Mouse (Mus musculus): ENCODE results near the gene Morn3. TPM values are rescaled to one million over a fixed set of nuclear protein-coding genes. Genes with fewer than 3 reads are reported as not detected.

The Morn3 gene
- total RNA-seq, 2 experiments from 2014 or later = not detected

DNA sequence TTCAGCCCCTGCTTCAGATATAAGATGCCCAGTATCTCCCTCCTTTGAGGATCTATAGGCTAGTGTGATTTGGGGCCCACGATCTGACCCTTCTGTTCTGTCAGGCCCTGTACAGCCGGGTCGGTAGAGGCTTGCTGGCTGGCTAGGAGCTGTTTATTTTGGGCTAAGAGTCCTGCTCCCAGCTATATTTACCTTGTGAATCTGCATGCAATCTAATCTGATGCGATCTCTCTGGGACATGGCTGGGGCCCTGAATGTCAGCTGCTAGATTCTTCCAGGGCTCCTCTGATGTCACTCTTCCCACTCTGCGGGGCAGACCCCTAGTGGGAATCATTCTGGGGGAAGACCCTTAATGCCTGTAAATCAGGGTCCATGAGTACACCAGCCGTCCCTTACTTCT lies 22.5 kb downstream of the Morn3 start:
- no peak for DNase-seq

DNA sequence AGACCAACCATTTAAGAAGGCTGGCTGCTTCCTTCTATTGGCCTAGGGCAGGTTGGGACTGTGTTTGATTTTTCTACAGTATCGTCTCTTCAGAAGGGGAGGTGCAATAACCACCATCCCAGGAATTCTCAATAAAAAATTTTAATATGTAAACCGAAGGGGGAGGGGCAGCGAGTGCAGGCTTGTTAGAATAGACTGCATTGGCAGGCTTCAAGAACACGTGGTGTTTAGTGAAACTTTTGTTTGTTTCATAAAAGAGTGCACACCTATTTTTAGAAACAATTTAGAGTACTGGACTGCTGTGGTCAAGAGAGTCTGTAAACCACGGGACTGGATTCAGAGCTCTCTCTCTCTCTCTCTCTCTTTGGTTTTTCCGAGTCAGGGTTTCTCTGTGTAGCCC lies 23.8 kb downstream of the Morn3 start:
- DNase-seq = no peak

DNA sequence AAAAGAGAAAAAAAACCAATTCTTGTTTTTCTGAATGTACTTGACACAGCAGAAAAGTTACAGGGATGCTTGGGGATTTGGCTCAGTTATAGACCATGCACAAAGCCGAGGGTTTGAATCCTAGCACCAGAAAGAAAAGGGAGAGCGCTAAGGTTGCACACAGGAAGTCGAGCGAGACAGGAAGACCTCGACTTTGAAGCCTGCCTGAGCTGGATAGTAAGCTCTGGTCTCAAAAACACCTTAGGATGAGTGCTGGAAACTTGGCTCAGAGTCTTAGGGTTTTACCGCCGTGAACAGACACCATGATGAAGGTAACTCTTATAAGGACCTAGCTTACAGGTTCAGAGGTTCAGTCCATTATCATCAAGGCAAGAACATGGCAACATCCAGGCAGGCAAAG lies 25.4 kb downstream of the Morn3 start:
- DNase-seq = no peak

DNA sequence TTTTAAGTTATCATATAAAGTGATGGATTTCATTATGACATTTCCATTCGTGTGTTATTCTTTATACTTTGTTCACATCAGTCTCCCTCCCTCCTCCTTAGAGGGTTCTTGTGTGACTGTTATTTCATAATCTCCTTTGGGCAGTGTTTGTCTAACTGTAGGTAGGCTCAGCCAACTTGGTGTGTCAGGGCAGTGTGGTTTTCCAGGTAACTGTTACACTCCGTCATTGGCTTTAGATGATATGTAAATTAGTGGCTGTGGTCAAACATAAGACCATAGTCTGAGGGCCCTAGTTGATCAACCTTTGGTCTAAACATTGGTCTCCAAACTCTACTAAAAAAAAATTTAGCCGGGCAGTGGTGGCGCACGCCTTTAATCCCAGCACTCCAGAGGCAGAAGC lies 26.4 kb downstream of the Morn3 start:
- no peak for DNase-seq

DNA sequence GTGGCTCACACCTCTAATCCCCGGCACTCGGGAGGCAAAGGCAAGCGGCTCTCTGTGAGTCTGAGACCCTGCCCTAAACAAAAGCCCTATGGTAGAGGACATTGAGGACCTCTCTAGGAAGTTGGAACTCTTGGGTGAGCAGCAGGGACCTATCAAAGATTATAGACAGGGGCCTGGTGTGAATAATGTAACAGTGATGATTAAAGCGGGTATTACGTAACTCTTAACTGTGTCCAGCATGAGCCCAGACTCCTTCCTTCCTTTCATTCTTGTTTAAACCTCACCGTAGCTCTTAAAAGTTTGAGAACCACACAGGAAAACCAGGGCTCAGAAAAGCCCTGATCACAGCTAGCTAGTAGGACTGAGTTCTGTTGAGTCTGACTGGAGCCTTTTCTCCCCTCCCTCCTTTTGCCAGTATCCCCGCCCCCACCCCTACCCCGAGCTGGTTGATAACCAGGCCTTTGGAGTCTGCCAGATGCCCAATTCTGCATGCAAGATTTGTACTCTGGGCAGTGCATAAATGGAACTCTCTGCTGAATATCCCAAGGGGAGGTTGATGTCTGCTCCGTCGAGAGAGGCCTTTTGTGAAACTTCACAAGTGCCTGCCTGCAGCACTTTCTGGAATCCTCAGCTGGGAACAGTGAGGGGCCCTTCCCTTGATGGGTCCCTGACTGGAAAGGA lies 27.3 kb downstream of the Morn3 start:
- DNase-seq = no peak

DNA sequence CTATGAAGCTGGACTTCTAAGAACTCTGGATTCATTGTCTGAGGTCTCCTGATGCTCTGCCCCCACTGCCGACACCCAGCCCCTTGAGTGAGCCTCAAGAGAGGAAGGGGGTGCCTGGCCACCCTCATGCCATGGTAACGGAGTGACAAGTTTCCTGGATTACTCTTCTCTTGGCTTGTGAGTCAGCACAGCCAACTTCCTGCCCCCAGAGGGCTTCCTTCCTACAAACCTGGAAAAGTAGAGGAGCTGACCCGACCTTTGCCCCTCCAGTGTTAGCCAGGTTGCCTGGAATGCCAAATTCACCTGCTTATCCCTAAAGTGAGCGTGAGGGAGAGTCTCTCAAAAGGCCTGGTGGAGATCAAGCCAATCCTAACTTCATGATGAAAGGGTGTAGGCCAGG lies 29.3 kb downstream of the Morn3 start:
- DNase-seq = peak in 1 of 2 experiments; percentile 45

DNA sequence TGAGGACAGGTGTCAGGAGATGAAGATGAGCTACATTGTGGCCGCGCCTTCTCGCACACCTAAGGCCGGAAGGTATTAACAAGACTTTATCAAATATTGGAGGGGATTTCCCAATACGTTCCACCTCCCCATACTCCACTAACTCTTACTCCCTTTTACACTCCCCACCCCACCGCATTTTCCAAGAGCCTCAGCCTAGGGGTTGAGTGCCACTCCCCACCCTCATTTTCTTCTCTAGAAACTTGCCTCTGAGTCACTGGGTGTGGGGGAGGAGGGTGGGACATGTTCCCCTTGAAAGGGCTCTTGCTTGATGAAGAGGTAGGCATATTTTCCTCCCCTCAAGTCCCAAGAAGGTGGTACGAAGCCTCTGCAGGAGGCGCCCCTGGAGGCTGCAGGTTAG lies 30.9 kb downstream of the Morn3 start:
- DNase-seq = no peak

DNA sequence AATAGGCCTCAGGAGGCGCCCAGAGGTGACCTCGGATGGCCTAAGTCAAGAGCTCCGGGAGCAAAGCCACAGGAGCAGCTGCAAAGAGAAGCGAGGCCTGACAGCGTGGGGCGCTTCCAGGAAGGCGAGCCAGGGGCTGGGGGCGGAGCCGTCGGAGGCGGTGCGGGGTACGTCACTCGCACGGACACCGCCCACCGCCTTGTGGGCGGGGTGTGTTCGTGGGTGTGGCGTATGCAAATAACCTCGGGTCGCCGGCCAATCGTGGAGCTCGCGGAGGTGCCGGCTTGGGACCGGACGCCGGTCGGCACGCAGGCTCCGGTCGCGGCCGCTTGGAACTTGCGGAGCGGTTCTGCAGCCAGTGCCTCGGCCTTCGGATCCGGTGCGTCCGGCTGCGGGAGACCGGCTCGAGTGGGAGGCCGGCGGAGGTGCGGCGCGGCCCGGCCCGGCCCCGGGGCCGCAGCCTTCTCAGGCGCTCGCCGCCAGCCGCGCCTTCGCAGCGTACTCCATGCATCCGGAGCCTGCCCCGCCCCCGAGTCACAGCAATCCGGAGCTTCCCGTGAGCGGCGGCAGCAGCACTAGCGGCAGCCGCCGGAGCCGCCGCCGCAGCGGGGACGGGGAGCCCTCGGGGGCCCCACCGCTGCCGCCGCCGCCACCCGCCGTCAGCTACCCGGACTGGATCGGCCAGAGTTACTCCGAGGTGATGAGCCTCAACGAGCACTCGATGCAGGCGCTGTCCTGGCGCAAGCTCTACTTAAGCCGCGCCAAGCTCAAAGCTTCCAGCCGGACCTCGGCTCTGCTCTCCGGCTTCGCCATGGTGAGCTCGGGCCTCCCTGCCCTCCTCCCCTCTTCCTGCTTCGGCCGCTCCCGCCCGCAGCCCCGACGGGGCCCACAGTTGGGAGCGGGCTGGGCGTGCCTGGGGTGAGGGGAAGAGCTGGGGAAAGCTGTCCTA lies 31.8 kb downstream of the Morn3 start, which contains the start of gene Orai1:
TSS of gene Orai1 (plus strand) at position 322 of the 949 bp plus-strand sequence.
- peak; percentile 98 for DNase-seq

DNA sequence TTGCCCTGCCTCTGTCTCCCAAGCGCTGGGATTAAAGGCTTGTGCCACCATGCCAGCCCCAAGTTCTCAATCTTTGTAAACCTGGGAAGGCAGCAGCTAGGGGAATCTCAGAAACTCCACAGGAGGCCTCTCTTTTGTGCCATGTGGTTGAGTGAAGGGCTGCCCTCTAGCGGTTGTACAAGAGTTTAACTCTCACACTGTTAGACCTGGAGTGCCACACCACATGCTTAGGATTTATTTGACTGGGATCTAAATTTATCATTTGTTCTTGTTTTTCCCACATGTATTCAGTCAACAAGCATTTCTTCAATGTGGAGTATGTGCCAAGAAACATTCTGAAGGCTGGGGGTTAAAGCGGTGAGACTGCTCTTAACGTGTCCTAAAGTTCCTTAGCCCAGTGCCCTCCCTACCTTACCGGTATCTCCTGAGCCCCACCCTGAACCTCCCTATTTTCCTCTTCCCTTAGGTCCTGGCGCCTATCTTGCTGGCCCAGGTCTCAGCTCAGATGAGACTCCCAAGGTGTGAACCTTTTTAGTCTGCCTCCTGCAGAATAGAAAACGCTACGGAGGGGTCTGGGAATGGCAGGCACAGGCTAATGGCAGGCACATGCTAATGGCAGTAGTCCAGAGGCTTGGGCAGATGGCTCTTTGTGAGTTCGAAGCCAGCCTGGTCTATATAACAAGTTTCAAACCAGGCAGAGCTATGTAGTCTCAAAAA lies 33.1 kb downstream of the Morn3 start:
- DNase-seq = peak; percentile 64 to 83

DNA sequence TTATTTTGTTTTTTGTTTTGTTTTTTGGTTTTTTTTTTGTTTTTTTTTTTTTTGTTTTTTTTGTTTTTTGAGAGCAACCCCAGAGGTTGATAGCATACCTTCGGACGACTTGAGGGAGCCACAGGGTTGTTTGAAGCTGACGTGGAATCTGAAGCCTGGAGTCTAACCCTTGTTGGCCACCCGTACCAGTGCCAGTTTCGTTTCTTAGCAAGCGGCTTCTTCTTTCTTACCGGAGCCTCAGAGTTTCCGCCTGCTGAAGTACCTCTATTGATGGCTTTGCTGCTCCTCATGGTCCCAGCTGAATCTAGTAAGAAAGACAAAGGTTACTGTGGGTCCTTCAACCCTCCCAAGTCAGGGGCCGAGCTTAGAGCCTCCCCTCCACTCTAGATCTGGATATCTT lies 35.1 kb downstream of the Morn3 start:
- DNase-seq = no peak

DNA sequence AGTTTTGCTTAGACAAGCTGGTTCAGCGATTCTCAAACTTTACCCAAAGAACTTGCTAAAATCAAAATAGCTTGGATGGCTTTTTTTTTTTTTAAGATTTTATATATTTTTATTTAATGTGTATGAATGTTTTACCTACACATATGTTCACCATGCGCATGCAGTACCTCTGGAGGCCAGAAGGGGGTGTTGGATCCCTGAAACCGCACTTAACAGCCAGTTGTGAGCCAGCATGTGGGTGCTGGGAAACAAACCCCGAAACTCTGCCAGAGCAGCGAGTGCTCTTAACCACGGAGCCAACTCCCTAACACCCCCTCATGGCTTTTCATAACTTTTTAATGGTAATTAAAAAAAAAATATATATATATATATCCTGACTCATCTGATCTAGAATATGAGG lies 36.0 kb downstream of the Morn3 start:
- no peak for DNase-seq

DNA sequence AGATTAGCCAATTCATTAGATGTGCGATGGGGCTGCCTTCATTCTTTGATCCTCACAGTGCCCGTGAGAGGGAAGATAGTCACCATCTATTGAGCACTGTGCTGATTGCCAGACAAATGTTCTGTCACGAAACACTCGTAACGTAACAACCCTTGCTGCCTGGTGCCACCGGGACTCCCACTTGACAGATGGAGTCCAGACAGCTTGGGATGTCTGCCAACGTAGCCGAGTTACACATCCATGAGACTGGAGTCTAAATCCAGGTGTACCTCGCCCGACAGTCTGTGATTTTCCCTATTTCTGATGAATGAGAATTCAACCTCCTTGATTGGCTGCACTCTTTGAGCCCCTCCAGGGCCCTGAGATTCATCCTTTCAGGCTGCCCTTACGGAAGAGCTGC lies 36.9 kb downstream of the Morn3 start:
- no peak for DNase-seq

DNA sequence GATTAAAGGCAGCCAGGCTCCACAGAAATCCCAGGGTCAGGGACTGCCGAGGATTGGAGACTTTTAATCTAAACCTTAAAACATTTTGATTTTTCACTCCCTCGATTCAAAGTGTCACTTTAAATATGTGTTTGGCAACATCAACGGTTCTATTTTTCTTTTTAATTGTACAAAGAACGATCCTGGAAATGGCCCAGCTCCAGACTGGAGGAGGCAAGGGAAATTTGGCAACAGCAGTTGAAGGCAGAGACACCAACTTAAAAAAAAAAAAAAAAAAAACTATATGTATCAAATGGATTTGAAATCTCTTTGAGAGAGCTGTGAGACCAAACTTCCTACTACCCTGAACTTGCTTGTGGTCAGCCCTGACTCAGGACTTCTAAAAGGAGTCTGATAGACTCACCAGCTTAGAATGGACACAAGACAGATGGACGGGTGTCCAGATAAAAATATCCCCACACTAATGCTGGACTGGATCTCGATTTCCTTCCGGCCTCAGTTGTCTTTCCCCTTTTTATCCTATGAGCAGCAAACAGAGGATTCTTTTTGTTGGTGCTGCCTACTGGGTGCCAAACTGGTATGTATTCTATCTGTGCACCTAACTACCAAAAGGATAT lies 37.8 kb downstream of the Morn3 start:
- DNase-seq = no peak

DNA sequence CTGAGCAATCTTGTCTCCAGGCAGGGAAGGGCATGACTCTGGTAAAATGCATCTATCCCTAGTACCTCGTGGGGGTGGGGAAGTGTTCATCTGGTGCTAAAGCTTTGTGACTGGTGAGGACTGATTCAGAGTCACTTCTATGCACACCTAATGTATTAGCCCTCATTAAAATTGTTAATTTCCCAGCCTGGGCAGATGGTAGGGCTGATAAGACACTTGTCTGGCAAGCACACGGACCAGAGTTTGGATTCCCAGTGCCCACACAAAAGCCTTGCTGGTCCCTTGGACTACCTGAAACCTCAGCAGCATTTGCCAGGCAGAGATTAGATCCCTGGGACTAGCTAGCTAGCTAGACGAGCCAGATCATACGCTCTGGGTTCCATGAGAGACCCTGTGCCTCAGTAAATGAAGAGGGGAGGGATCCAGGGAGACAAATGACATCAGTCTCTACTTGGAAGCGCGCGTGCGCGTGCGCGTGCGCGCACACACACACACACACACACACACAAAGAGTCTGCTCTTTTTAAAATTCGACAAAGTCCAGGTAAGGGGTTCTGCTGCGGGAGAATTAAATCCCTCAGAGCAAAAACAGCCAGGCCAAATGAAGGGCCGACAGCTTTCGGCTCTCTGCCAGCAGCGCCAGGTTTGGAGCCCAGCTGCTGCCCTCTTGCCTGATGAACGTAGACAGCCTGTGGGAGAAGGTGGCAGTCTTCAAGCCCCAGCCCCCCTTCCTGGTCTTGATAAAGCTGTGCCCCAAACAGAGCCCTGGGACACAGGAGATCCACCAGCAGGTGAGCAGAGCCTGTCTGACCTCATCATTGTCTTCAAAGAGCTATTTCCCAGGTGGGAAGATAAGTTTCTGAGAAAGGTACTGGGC lies 40.9 kb downstream of the Morn3 start:
- no peak for DNase-seq

DNA sequence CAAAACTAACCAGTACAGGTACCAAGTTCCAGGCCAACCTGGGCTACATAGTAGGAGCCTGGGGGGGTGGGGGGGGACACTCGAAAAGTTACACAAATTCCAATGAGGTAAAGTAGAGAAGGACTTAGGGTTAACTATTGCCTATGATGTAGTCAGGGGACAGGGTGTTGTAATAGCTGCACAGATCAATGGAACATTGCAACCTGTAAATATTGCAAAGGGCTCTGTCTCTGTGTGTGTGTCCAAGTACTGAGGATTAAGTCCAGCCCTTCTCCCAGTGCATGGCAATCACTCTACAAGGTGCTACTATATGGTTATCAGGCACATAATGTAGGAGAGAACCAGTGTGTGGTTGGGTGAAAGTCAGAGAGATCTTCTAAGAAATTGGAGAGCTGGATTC lies 45.9 kb downstream of the Morn3 start:
- no peak for DNase-seq

DNA sequence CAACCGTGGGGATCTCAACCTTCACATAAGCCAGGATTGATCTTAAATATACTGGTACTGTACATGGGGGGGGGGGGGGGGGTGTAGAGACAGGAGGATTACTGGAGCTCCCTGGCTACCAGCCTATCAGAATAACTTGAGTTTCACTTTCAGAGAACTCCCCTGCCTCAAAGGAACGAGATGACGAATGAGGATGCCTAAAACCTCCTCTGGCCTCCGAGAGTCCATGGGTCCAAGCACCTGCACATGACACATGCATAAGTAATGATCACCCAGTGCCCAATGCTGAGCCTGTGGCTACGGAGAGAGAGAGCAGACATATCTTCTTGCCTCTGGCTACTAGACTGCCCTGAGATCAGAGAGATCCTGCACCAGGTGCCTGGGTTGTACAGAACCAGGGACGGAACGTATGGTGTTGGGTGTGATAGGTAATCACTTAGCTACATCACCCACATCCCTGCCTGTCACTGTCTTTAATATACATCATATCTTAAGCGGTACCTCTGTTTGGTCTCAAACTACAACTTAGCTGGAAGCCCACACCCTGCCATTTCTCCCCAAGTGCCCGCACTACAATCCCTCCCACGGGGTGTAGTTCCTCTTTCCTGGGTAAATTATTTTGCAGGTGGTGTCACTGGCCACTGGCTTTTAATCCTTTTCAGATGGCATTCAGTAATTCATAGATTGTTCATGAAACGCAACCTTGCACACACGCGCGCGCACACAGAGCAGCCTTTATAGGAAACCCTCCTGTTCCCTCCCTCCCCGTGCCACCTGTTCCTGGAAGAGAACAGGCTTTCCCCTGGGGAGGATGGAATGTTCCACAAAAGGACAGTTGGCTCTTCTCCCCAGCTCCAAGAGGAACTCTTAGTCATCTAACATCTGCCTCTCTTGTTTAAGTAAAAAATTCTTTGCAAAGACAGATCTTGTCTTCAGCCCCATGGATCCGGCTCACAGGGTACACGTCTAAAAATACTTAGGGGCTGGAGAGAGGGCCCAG lies 49.3 kb downstream of the Morn3 start:
- DNase-seq = no peak

DNA sequence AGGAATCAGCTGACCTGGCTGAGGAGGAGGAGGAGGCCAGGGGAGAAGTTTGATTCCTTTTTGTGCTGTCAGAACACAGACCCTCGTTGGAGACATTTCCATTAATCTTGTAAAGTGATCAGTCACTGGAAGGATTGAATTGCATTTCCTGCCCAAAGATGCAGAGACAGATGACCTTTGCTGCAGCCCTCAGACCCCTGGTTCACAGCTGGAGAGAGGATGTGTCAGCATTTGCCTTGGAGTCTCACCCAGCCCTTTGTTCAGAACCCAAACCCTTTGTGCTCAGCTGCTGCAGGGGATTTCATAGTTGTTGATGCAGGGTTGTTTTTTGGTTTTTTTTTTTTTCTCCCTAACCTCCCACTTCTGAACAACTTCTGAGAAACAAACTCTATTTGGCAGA lies 51.9 kb downstream of the Morn3 start:
- no peak for DNase-seq

DNA sequence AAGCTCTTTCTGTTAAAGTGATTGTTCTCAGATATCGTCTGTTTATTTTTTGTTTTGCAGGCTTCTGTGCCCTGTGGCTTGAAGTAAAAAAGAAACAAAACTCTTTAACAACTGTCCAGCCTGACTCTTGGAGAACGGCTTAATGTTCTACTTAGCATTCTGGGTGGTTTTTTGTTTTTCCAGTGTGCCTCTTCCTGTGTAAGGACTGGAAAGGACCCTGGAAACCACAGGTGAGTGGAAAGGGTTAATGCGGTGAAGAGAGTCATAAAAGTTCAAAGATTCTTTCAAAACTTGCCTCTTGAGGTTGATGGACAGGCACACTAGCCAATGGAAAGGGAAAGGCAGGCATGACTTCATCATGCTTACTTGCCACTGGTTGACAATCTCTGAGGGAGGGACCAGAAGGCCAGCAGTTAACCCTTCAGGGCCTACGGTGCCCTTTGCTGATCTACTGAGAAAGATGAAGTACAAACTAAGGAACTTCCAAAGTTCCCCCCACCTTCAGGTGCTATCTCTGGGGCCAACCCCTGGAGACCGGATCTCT lies 52.4 kb downstream of the Morn3 start:
- peak; percentile 89 to 90 for DNase-seq

DNA sequence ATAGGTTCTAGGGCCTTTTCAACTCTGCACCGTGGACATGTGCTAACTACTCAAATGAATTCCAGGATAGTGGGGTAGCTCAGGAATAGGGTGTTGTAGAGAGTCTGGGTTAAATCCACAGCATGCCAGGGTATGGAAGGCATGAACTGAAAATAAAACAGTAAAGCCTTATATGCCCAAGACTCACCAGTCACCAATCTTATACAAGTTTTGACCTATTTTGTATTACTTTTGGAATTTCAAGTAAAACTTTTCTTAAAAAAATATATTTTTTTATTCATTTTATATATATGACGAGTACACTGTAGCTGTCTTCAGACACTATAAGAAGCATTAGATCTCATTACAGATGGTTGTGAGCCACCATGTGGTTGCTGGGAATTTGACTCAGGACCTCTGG lies 53.0 kb downstream of the Morn3 start:
- DNase-seq = no peak

All from adrenal gland, postnatal 36 days (tissue).